Mouse (Mus musculus) embryonic facial prominence, embryonic 13.5 days (tissue): ENCODE data around the gene Nmnat3. TPM values are rescaled to one million over a fixed set of nuclear protein-coding genes. Genes with fewer than 3 reads are reported as not detected.

Source experiments
- ATAC-seq: fragments of 200-750 bp; cut with Nextera tagmentation; 2 replicates; pipeline ENCODE4 v1.8.0; 2017; ENCODE audit warnings: low read depth; ENCODE audit not compliant: insufficient number of reproducible peaks, insufficient read depth, low FRiP score, low TSS enrichment
- H3K27ac ChIP-seq: fragments of 300-500 bp; sonication (generic); 2 replicates; pipeline ENCODE4 v1.5.1; 2015; ENCODE audit warnings: moderate library complexity, mild to moderate bottlenecking, inconsistent platforms
- H3K27me3 ChIP-seq: fragments of 300-500 bp; sonication (generic); 2 replicates; pipeline ENCODE4 v1.6.1; 2015; ENCODE audit warnings: mild to moderate bottlenecking, inconsistent platforms
- H3K36me3 ChIP-seq: fragments of 300-500 bp; sonication (generic); 2 replicates; pipeline ENCODE4 v1.6.1; 2015; ENCODE audit warnings: mild to moderate bottlenecking, inconsistent platforms
- H3K4me1 ChIP-seq: fragments of 300-500 bp; sonication (generic); 2 replicates; pipeline ENCODE4 v1.6.1; 2015; ENCODE audit warnings: inconsistent platforms
- H3K4me2 ChIP-seq: fragments of 300-500 bp; sonication (generic); 2 replicates; pipeline ENCODE4 v1.6.1; 2015; ENCODE audit warnings: moderate library complexity, mild to moderate bottlenecking, inconsistent platforms
- H3K4me3 ChIP-seq: fragments of 300-500 bp; sonication (generic); 2 replicates; pipeline ENCODE4 v1.5.1; 2015; ENCODE audit warnings: mild to moderate bottlenecking, inconsistent platforms
- H3K9ac ChIP-seq: fragments of 300-500 bp; sonication (generic); 2 replicates; pipeline ENCODE4 v1.6.1; 2015; ENCODE audit warnings: mild to moderate bottlenecking, inconsistent platforms
- H3K9me3 ChIP-seq: fragments of 300-500 bp; sonication (generic); 2 replicates; pipeline ENCODE4 v1.6.1; 2016; ENCODE audit warnings: inconsistent platforms
- WGBS: fragments of 180-500 bp; shearing (Covaris S2); methylation state at CpG from one replicate; pipeline ENCODE4 v1.1.7; 2015; ENCODE audit warnings: mixed read lengths; 5-methylcytosine and 5-hydroxymethylcytosine counted together
- polyA plus RNA-seq: library from polyadenylated mRNA; unstranded; fragments of >200 nt; fragmentation: Nextera tagmentation; extraction: Ambion mirVana; gene quantifications from 2 replicates; pipeline ENCODE4 v1.2.1, GENCODE M21; 2015

Gene Nmnat3
- polyA plus RNA-seq, 1 experiment from 2014 or later, result 6.3 TPM

DNA sequence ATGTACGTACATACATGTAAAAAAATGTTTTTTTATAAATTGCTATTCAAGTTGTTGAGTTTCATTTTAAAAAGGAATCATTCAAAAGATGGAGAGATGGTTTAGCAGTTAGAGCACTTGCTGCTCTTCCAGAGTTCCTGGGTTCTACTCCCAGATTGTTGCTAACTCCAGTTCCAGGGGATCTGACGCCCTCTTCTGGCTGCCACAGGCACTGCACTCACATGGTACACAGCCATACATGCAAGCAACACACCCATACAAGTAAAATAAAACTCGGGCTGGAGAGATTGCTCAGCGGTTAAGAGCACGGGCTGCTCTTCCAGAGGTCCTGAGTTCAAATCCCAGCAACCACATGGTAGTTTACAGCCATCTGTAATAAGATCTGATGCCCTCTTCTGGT lies 86.1 kb downstream of the Nmnat3 start:
- Histone ChIP-seq H3K4me3 (no peak overlapping the region), H3K4me1 (peaks cover 10% of the 10 kb centered on the region), H3K27me3 (no peaks in the 10 kb centered on the region), H3K9ac (no peak overlapping the region), H3K27ac (no peak overlapping the region), H3K4me2 (no peak overlapping the region), H3K36me3 (no peaks in the 10 kb centered on the region), H3K9me3 (no peaks in the 10 kb centered on the region)
- no peak for ATAC-seq
- 91% methylated on average over 5 of the region's 5 CpGs for WGBS

GRCm38 (mm10) chr9:98374897-98375296 lies 87.7 kb downstream of the Nmnat3 start:
- Histone ChIP-seq H3K4me1 (peaks cover 14% of the 10 kb centered on the region), H3K36me3 (no peaks in the 10 kb centered on the region), H3K9me3 (no peaks in the 10 kb centered on the region), H3K4me3 (no peak overlapping the region), H3K27me3 (no peaks in the 10 kb centered on the region), H3K4me2 (no peak overlapping the region), H3K27ac (no peak overlapping the region), H3K9ac (no peak overlapping the region)
- ATAC-seq, result no peak
- WGBS, result 76% methylated on average over 11 of the region's 11 CpGs

DNA sequence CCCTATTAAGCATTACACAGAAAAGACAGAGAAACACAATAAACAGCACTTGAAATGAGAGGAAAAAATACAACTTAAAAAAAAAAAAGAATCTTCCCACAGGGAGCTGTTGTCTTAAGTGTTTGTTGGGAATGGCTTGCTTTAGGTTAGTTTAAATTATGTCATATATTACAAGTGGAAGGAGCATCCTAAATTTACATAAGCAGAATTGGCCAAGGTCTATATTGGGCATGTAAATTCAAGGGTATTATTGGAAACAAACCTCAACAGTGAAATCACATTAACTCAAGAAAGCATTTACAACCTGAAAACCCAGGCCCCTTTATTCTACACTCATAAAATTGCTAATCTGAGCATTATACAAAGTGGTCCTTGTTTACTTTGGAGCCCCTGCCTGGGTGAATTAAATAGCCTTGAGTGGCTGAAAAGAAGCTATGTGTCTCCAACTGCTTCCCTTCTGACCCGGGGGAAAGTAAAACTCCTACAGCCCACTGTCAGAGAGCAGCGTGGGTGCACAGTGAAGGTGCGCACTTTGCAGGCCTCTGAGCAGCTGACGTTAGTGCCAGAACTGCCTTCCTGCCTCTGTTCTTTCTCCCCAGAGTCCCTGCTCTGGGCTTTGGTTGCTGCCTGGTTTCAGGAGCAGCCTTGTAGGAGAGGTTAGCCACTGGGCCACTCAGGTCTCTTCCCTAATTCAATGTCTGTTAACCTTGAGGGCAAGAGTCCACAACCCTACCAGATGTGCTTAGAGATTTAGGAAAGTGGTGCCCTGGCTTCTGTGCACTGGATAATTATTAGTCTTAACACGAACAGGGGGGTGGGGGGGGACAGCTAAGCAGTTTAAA lies 88.3 kb downstream of the Nmnat3 start:
- no peak overlapping the region for H3K27ac ChIP-seq
- no peaks in the 10 kb centered on the region for H3K27me3 ChIP-seq
- peaks cover 14% of the 10 kb centered on the region for H3K4me1 ChIP-seq
- H3K9ac ChIP-seq, result no peak overlapping the region
- no peak for ATAC-seq
- H3K9me3 ChIP-seq, result no peaks in the 10 kb centered on the region
- H3K4me2 ChIP-seq, result no peak overlapping the region
- 28% methylated on average over 5 of the region's 5 CpGs for WGBS
- H3K4me3 ChIP-seq, result no peak overlapping the region
- H3K36me3 ChIP-seq, result no peaks in the 10 kb centered on the region

DNA sequence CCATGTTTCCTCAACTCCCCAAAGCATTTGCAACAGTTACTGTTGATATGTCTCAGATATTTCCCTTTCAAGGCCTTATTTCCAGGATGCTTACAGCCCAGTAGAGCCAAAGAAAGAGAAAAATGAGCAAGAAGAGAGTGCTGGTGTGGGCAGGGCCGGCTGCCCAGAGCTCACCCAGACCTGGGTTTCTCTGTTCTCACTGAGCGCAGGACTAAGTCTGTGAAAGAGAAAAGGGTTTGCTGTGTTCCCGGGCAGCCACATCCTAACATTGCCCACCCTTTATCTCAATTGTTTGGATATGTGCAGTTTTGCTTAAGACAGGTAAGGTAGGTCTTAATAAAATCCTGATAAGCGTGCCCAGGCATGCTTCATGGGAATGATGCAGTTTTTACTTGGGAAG lies 92.5 kb downstream of the Nmnat3 start:
- ATAC-seq, result no peak
- Histone ChIP-seq H3K4me1 (peaks cover 12% of the 10 kb centered on the region), H3K36me3 (no peaks in the 10 kb centered on the region), H3K4me2 (no peak overlapping the region), H3K4me3 (no peak overlapping the region), H3K9ac (no peak overlapping the region), H3K27me3 (no peaks in the 10 kb centered on the region), H3K9me3 (no peaks in the 10 kb centered on the region), H3K27ac (0 out of 2 replicates have a peak overlapping the region, but pooled peaks have one; percentile 44)
- WGBS, result 75% methylated on average over 4 of the region's 4 CpGs

- H3K4me3 ChIP-seq, result no peak overlapping the region
- WGBS, result 92% methylated on average over 9 of the region's 9 CpGs
- H3K4me2 ChIP-seq, result no peak overlapping the region
- no peaks in the 10 kb centered on the region for H3K9me3 ChIP-seq
- no peaks in the 10 kb centered on the region for H3K36me3 ChIP-seq
- no peaks in the 10 kb centered on the region for H3K27me3 ChIP-seq
- ATAC-seq, result no peak
- peaks cover 9% of the 10 kb centered on the region for H3K4me1 ChIP-seq
- H3K27ac ChIP-seq, result no peak overlapping the region
- H3K9ac ChIP-seq, result no peak overlapping the region
These were observed 93.4 kb downstream of the Nmnat3 start for GRCm38 (mm10) chr9:98380593-98380992.

DNA sequence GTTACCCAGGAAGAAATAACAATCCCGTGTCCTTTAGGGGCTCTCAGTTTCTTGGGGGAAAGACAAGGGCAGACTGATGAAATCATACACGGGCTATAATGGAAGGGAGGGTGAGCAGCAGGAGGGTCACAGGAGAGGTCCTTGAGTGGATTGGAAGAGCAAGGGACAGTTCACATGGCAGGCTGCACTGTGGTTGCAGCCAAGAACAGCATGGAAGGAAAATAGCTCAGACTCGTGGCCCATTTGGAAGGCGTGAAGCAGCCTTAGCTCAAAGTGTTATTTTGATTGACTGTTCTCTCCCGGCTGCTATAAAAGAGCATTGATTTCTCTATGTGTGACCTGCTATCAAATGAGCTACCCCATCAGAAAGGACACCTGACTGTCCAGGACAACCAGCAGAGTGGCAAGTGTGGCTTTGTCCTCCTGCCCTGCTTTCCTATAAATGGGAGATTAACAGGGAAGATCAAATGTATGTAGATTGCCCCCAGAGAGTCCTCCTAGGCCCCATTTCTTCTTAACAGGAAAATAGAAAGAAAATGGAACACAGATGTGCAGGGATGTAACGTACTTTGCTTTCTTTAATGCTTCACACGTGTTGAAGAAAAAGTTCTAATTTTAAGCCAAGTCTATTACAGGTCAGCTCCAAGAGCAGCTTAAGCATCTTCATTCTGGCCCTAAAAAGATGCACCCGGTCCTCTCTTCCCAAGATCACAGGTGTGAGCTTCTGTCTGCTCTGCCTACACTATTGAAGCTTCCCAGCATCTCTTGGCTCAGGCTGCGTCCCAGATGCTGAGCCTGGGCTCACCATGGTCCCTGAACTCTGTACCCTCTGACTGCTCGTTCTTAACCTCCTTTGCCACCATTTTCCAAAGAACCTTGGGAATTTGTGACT lies 100.8 kb downstream of the Nmnat3 start:
- no peaks in the 10 kb centered on the region for H3K9me3 ChIP-seq
- no peak overlapping the region for H3K4me3 ChIP-seq
- no peak overlapping the region for H3K4me2 ChIP-seq
- H3K4me1 ChIP-seq, result peaks cover 17% of the 10 kb centered on the region
- H3K27me3 ChIP-seq, result no peaks in the 10 kb centered on the region
- ATAC-seq, result no peak
- 37% methylated on average over 10 of the region's 10 CpGs for WGBS
- H3K36me3 ChIP-seq, result no peaks in the 10 kb centered on the region
- H3K9ac ChIP-seq, result no peak overlapping the region
- peak overlapping the region; percentile 44 for H3K27ac ChIP-seq

- H3K27ac ChIP-seq, result no peak overlapping the region
- H3K27me3 ChIP-seq, result no peaks in the 10 kb centered on the region
- no peak overlapping the region for H3K9ac ChIP-seq
- H3K36me3 ChIP-seq, result no peaks in the 10 kb centered on the region
- 60% methylated on average over 5 of the region's 5 CpGs for WGBS
- H3K9me3 ChIP-seq, result no peaks in the 10 kb centered on the region
- ATAC-seq, result no peak
- peaks cover 17% of the 10 kb centered on the region for H3K4me1 ChIP-seq
- H3K4me3 ChIP-seq, result no peak overlapping the region
- no peak overlapping the region for H3K4me2 ChIP-seq
These were observed 101.4 kb downstream of the Nmnat3 start for GRCm38 (mm10) chr9:98388633-98388965.

DNA sequence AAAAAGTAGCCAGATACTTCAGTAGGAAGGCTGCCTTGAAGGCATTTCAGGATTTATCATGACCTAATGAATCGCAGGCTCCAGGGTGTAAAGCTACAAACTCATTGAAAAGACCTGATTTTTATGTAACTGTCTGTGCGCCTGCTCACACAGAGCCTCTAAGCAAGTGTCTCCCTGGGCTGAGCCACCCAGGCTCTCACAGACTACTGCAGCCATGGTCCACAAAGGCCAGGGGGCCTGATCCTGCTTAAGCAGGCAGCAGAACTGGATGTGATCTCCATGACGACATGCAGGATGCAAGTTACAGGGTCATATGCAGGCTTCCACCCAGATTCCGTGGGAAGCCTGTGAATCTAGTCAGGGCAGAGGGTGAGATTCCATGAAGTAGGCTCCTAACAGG lies 106.3 kb downstream of the Nmnat3 start:
- no peaks in the 10 kb centered on the region for H3K27me3 ChIP-seq
- WGBS, result 62% methylated on average over 4 of the region's 4 CpGs
- ATAC-seq, result no peak

GRCm38 (mm10) chr9:98397211-98397610 lies 110.0 kb downstream of the Nmnat3 start:
- Histone ChIP-seq H3K4me3 (no peak overlapping the region), H3K27ac (no peak overlapping the region), H3K27me3 (no peaks in the 10 kb centered on the region), H3K9me3 (no peaks in the 10 kb centered on the region), H3K4me2 (no peak overlapping the region), H3K4me1 (no peaks in the 10 kb centered on the region), H3K36me3 (no peaks in the 10 kb centered on the region), H3K9ac (no peak overlapping the region)
- ATAC-seq, result no peak
- WGBS, result 78% methylated on average over 6 of the region's 6 CpGs

More for the DNA sequence above, 106.3 kb downstream of the Nmnat3 start:
- H3K9ac ChIP-seq, result no peak overlapping the region
- H3K36me3 ChIP-seq, result no peaks in the 10 kb centered on the region
- peaks cover 2% of the 10 kb centered on the region for H3K4me1 ChIP-seq
- H3K4me2 ChIP-seq, result no peak overlapping the region
- H3K27ac ChIP-seq, result no peak overlapping the region
- H3K4me3 ChIP-seq, result no peak overlapping the region
- no peaks in the 10 kb centered on the region for H3K9me3 ChIP-seq

DNA sequence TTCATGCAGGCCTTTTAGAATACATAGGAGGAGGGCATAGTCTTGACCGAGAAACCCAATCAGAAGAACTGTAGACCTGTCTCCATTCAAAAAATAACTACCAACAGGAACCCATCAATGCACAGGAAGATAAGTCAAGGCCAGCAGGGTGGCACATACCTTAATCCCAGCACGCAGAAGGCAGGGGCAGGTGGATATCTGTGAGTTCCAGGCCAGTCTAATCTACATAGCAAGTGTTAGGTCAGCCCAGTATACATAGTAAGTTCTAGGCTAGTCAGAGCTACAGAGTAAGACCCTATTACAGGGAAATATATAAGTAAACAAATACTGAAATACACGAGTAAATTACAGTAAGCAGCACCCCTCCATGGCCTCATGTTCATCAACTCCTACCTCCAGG lies 110.6 kb downstream of the Nmnat3 start:
- Histone ChIP-seq H3K4me3 (no peak overlapping the region), H3K9ac (no peak overlapping the region), H3K4me1 (no peaks in the 10 kb centered on the region), H3K27me3 (no peaks in the 10 kb centered on the region), H3K4me2 (no peak overlapping the region), H3K36me3 (no peaks in the 10 kb centered on the region), H3K9me3 (no peaks in the 10 kb centered on the region), H3K27ac (no peak overlapping the region)
- no peak for ATAC-seq
- 85% methylated on average over 3 of the region's 3 CpGs for WGBS

DNA sequence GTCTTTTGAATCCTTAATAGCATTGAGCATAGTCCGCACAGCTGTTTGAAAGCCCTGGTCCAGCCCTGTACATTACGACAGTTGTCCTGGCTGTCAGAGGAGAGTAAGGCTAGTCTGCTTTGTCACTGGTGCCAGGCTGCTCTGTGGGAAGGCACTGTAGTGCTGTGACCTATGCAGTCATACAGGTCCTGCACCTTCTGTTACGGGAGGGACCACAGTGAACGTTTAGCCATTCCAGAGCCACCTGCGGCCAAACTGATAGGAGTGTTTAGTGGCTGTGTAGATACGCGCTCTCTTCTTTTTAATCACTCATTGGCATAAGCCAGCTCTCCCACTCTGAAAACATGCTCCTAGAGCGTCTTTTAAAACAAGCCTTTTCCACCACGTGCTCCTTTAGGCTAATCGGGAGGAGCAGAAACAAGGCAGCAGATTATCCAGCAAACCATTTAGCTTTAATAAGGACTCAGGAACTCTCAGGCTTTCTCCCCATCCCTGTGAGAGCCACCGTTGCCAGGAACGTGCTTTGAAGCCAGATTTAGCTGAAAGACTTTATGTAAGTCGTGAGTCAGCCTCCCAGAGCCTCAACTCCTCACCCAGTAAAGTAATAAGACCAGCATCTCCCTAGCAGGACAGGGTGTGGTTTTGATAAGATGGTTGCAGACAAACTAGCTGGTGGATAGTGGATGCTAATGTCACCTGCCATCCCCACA lies 113.1 kb downstream of the Nmnat3 start:
- Histone ChIP-seq H3K4me1 (no peaks in the 10 kb centered on the region), H3K27me3 (no peaks in the 10 kb centered on the region), H3K9me3 (no peaks in the 10 kb centered on the region), H3K27ac (no peak overlapping the region), H3K36me3 (no peaks in the 10 kb centered on the region), H3K4me2 (no peak overlapping the region), H3K4me3 (no peak overlapping the region), H3K9ac (no peak overlapping the region)
- 78% methylated on average over 13 of the region's 13 CpGs for WGBS
- ATAC-seq, result no peak
